Mouse (Mus musculus): ENCODE data around the gene Fhl4.

GRCm38 (mm10) chr10:85149226-85149625 lies 46.9 kb upstream of the Fhl4 start:
- TF ChIP-seq GATA1 (IDR thresholded peaks at IDR 0.05; ENCODE audit: borderline replicate concordance, low read length) (no peak), FLI1 (IDR thresholded peaks at IDR 0.05; ENCODE audit: low read length) (no peak)

All from megakaryocyte, embryonic 14.5 days (primary cell).